Mouse (Mus musculus) megakaryocyte, embryonic 14.5 days (primary cell): ENCODE data around the gene Grm7. TPM values are rescaled to one million over a fixed set of nuclear protein-coding genes. Genes with fewer than 3 reads are reported as not detected.

Source experiments
- H3K27me3 ChIP-seq: replicated peaks from 2 replicates; pipeline ENCODE3; 2012; ENCODE audit warnings: inconsistent platforms
- H3K36me3 ChIP-seq: replicated peaks from 2 replicates; pipeline ENCODE3; 2012; ENCODE audit warnings: low read length, inconsistent platforms, mixed read lengths
- H3K4me1 ChIP-seq: 2 replicates; pipeline ENCODE4 v1.6.1; 2012; ENCODE audit warnings: inconsistent platforms
- H3K4me3 ChIP-seq: replicated peaks from 2 replicates; pipeline ENCODE3; 2012; ENCODE audit warnings: moderate library complexity, mild to moderate bottlenecking, inconsistent platforms
- H3K9me3 ChIP-seq: 2 replicates; pipeline ENCODE4 v1.6.1; 2012; ENCODE audit warnings: inconsistent platforms
- FLI1 ChIP-seq: IDR thresholded peaks from 2 replicates; pipeline ENCODE4 v1.6.1; 2012; ENCODE audit warnings: low read length, inconsistent platforms, mixed read lengths
- GATA1 ChIP-seq: IDR thresholded peaks from 3 replicates; pipeline ENCODE4 v1.6.1; 2012; ENCODE audit warnings: mixed read lengths, low read length, inconsistent platforms, borderline replicate concordance
- polyA plus RNA-seq: library from polyadenylated mRNA; stranded (reverse); fragments of >175 nt; gene quantifications from 2 replicates; pipeline ENCODE4 v1.2.3, GENCODE M21; 2012; ENCODE audit warnings: low replicate concordance; ENCODE audit not compliant: insufficient read depth

The Grm7 gene
- polyA plus RNA-seq, 1 experiment = not detected

- no peak for TF ChIP-seq FLI1
- no peak for TF ChIP-seq GATA1
- Histone ChIP-seq H3K36me3 (no peaks in the 10 kb centered on the region), H3K27me3 (no peaks in the 10 kb centered on the region), H3K4me1 (no peaks in the 10 kb centered on the region), H3K9me3 (peaks cover 3% of the 10 kb centered on the region; the same call in 1 of the 2 replicates), H3K4me3 (no peak overlapping the region)
These were observed 735.3 kb downstream of the Grm7 start for GRCm38 (mm10) chr6:111380710-111381109.

GRCm38 (mm10) chr6:111408750-111409149 lies 763.4 kb downstream of the Grm7 start:
- Histone ChIP-seq H3K4me1 (no peaks in the 10 kb centered on the region), H3K9me3 (peaks cover 18% of the 10 kb centered on the region), H3K4me3 (no peak overlapping the region), H3K27me3 (no peaks in the 10 kb centered on the region), H3K36me3 (no peaks in the 10 kb centered on the region)
- TF ChIP-seq GATA1 = no peak
- no peak for TF ChIP-seq FLI1

DNA sequence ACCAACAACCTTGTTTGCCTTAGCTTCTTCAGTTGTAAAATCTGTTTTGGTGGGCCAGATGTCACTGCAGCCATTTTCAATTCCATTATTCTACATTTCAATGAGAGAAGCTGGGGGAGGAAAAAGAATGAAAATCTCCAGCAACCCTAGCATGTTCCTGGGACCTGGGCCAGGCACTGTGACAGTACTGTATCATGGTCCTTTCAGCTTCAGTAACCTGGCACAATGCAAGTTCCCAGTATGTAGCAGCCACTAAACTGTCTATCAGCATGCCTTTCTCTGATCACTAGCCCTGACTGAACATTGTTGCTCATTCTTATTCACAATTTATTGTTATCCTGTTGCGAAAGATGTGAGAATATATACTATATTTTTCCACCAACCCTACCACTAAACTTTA lies 779.4 kb downstream of the Grm7 start:
- Histone ChIP-seq H3K4me1 (no peaks in the 10 kb centered on the region), H3K4me3 (no peak overlapping the region), H3K9me3 (no peaks in the 10 kb centered on the region), H3K36me3 (no peaks in the 10 kb centered on the region), H3K27me3 (no peaks in the 10 kb centered on the region)
- TF ChIP-seq GATA1 = no peak
- TF ChIP-seq FLI1 = no peak

- peaks cover 4% of the 10 kb centered on the region; the same call in 1 of the 2 replicates for H3K9me3 ChIP-seq
- TF ChIP-seq FLI1 = no peak
- H3K4me1 ChIP-seq = no peaks in the 10 kb centered on the region
- H3K36me3 ChIP-seq = no peaks in the 10 kb centered on the region
- H3K4me3 ChIP-seq = no peak overlapping the region
- H3K27me3 ChIP-seq = no peaks in the 10 kb centered on the region
These were observed 800.8 kb downstream of the Grm7 start for GRCm38 (mm10) chr6:111446228-111446627.

- no peaks in the 10 kb centered on the region for H3K36me3 ChIP-seq
- peaks cover 4% of the 10 kb centered on the region; the same call in 1 of the 2 replicates for H3K9me3 ChIP-seq
- H3K27me3 ChIP-seq = no peaks in the 10 kb centered on the region
- no peaks in the 10 kb centered on the region for H3K4me1 ChIP-seq
- no peak overlapping the region for H3K4me3 ChIP-seq
- TF ChIP-seq FLI1 (no peak), GATA1 (no peak)
These were observed 802.5 kb downstream of the Grm7 start for GRCm38 (mm10) chr6:111447851-111448250.

DNA sequence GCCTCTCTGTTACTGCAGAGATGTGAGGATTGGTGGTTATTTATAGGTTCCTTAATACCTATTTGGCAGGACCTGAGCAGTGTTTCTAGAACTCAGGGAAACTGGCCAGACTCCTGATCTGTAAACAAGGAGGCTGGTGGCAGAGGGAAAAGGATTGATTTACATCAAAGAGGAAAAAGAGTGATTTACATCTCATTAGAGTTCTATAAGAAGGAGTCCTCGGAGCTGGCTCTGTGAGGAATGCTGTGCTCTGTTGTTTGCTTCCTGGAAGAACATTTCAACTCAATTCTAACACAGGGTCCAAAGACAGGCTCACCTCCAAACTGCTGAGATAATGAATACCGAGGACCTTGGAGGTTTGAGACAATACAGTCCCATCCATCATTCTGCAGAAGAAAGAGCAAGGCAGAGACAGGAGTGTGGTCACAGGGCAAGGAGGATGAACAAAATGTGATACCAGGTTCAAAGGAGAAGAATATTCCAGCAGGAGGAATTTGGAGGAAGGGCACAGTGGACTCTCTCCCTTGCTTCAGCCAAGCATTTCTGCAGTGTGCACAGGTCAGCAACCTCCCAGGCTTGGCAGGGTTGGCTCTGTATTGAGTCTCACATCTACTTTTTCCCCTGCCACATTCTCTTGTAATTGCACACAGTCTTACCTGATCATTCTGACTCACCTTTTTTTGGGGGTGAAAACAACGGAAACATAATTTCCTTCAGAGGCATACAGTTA lies 803.8 kb downstream of the Grm7 start:
- H3K9me3 ChIP-seq = peaks cover 4% of the 10 kb centered on the region; the same call in 1 of the 2 replicates
- TF ChIP-seq FLI1 = no peak
- no peak for TF ChIP-seq GATA1
- H3K4me1 ChIP-seq = no peaks in the 10 kb centered on the region
- no peaks in the 10 kb centered on the region for H3K36me3 ChIP-seq
- H3K27me3 ChIP-seq = no peaks in the 10 kb centered on the region
- no peak overlapping the region for H3K4me3 ChIP-seq

DNA sequence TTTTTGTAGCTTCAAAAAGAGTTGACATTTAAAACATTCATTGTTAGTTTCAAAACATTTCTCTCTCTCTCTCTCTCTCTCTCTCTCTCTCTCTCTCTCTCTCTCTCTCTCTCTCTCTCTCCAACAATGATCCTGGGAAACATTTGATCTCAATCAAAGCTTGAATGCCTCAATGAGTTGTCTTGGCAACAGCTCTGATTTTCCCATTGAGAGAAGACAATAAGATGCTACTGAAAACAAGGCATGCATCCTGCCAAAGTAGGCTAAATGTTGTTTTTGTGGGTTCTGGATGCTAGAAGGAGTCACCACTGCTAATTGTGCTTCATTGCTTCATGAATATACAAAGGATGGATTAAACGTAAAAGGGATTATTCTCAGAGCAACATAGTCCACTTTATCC lies 836.5 kb downstream of the Grm7 start:
- no peak overlapping the region for H3K4me3 ChIP-seq
- no peaks in the 10 kb centered on the region for H3K27me3 ChIP-seq
- no peaks in the 10 kb centered on the region for H3K9me3 ChIP-seq
- no peaks in the 10 kb centered on the region for H3K4me1 ChIP-seq
- no peaks in the 10 kb centered on the region for H3K36me3 ChIP-seq
- TF ChIP-seq GATA1 (no peak), FLI1 (no peak)

DNA sequence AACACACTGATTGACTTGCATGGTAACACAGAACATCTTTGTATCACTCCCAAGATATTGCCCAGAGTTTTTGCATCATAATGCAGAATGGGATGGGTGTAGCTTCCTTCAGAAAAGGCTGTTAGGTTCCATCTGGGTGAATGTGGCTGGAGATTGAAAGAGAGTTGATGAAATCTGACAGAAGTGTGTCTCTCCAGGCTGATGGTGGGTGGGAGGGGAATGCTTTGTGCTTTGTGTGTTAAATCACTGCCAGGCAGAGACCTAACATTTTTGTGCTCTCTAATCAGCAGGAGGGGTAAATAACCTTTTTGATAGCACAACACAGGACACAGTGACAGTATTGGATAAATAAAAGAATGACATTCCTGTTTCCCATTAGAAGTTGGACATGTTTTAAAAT lies 840.7 kb downstream of the Grm7 start:
- no peaks in the 10 kb centered on the region for H3K4me1 ChIP-seq
- H3K36me3 ChIP-seq = no peaks in the 10 kb centered on the region
- no peak overlapping the region for H3K4me3 ChIP-seq
- H3K27me3 ChIP-seq = no peaks in the 10 kb centered on the region
- no peaks in the 10 kb centered on the region for H3K9me3 ChIP-seq
- TF ChIP-seq FLI1 (no peak), GATA1 (no peak)

- TF ChIP-seq GATA1 (no peak), FLI1 (no peak)
- no peaks in the 10 kb centered on the region for H3K4me1 ChIP-seq
- no peak overlapping the region for H3K4me3 ChIP-seq
- no peaks in the 10 kb centered on the region for H3K27me3 ChIP-seq
- no peaks in the 10 kb centered on the region for H3K9me3 ChIP-seq
- no peaks in the 10 kb centered on the region for H3K36me3 ChIP-seq
These were observed 842.2 kb downstream of the Grm7 start for GRCm38 (mm10) chr6:111487556-111487955.

DNA sequence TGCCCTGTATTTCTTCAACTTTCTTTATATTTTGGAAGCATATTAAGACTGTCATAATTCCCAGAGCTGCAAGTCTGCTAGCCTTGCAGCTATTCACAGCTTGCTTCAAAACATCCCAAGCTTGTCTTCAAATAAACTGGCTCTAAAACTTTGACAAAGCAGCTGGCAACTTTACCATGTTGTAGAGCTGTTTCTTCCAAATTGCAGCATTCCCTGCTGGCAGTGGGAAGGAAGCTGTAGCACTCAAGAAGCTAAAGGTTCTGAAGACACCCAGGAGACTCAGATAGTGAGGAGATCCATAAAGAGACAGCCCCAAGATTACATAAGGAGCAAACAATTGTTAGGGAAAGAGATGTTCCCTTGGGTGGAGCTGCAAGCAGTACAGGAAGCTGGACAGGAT lies 846.8 kb downstream of the Grm7 start:
- Histone ChIP-seq H3K4me1 (no peaks in the 10 kb centered on the region), H3K36me3 (no peaks in the 10 kb centered on the region), H3K4me3 (no peak overlapping the region), H3K9me3 (peaks cover 4% of the 10 kb centered on the region; the same call in 1 of the 2 replicates), H3K27me3 (no peaks in the 10 kb centered on the region)
- TF ChIP-seq FLI1 = no peak
